Mouse (Mus musculus) hindbrain, embryonic 11.5 days (tissue): ENCODE results near the gene Mapkap1. TPM values are rescaled to one million over a fixed set of nuclear protein-coding genes. Genes with fewer than 3 reads are reported as not detected.

Experiments used
- ATAC-seq: fragments of 200-750 bp; cut with Nextera tagmentation; 2 replicates; pipeline ENCODE4 v1.8.0; 2017; ENCODE audit warnings: mild to moderate bottlenecking, moderate TSS enrichment, moderate library complexity; ENCODE audit not compliant: low FRiP score
- DNase-seq: peaks from one replicate; pipeline ENCODE4 v3.0.0-alpha.2; 2015; ENCODE audit warnings: low spot score
- H3K27ac ChIP-seq: fragments of 300-500 bp; sonication (generic); 2 replicates; pipeline ENCODE4 v1.5.1; 2014; ENCODE audit warnings: mild to moderate bottlenecking, low read depth, low read length
- H3K27me3 ChIP-seq: fragments of 300-500 bp; sonication (generic); 2 replicates; pipeline ENCODE4 v1.6.1; 2014; ENCODE audit warnings: mild to moderate bottlenecking, low read length, moderate library complexity, mixed read lengths; ENCODE audit not compliant: control insufficient read depth, insufficient read depth
- H3K36me3 ChIP-seq: fragments of 300-500 bp; sonication (generic); 2 replicates; pipeline ENCODE4 v1.6.1; 2014; ENCODE audit warnings: mild to moderate bottlenecking, low read length, moderate library complexity, mixed read lengths; ENCODE audit not compliant: control insufficient read depth, insufficient read depth
- H3K4me1 ChIP-seq: fragments of 300-500 bp; sonication (generic); replicated peaks from 2 replicates; pipeline ENCODE4 v1.6.1; 2014; ENCODE audit warnings: low read length, mixed read lengths; ENCODE audit not compliant: control insufficient read depth, insufficient read depth
- H3K4me2 ChIP-seq: fragments of 300-500 bp; sonication (generic); replicated peaks from 2 replicates; pipeline ENCODE4 v1.6.1; 2014; ENCODE audit warnings: mild to moderate bottlenecking, low read depth, low read length
- H3K4me3 ChIP-seq: fragments of 300-500 bp; sonication (generic); 2 replicates; pipeline ENCODE4 v1.5.1; 2014; ENCODE audit warnings: low read depth, low read length
- H3K9ac ChIP-seq: fragments of 300-500 bp; sonication (generic); 2 replicates; pipeline ENCODE4 v1.6.1; 2014; ENCODE audit warnings: low read depth, low read length
- H3K9me3 ChIP-seq: fragments of 300-500 bp; sonication (generic); 2 replicates; pipeline ENCODE4 v1.6.1; 2016; ENCODE audit warnings: low read length; ENCODE audit not compliant: control insufficient read depth
- WGBS: fragments of 180-500 bp; shearing (Covaris S2); extraction: QIAGEN DNeasy Blood & Tissue Kit; methylation state at CpG from one replicate; pipeline ENCODE4 v1.1.7; 2014; 5-methylcytosine and 5-hydroxymethylcytosine counted together
- polyA plus RNA-seq: library from polyadenylated mRNA; unstranded; fragments of >200 nt; fragmentation: Nextera tagmentation; extraction: Ambion mirVana; gene quantifications from 2 replicates; pipeline ENCODE4 v1.2.1, GENCODE M21; 2014

The Mapkap1 gene
- polyA plus RNA-seq, 1 experiment from 2014 or later: 101 TPM

DNA sequence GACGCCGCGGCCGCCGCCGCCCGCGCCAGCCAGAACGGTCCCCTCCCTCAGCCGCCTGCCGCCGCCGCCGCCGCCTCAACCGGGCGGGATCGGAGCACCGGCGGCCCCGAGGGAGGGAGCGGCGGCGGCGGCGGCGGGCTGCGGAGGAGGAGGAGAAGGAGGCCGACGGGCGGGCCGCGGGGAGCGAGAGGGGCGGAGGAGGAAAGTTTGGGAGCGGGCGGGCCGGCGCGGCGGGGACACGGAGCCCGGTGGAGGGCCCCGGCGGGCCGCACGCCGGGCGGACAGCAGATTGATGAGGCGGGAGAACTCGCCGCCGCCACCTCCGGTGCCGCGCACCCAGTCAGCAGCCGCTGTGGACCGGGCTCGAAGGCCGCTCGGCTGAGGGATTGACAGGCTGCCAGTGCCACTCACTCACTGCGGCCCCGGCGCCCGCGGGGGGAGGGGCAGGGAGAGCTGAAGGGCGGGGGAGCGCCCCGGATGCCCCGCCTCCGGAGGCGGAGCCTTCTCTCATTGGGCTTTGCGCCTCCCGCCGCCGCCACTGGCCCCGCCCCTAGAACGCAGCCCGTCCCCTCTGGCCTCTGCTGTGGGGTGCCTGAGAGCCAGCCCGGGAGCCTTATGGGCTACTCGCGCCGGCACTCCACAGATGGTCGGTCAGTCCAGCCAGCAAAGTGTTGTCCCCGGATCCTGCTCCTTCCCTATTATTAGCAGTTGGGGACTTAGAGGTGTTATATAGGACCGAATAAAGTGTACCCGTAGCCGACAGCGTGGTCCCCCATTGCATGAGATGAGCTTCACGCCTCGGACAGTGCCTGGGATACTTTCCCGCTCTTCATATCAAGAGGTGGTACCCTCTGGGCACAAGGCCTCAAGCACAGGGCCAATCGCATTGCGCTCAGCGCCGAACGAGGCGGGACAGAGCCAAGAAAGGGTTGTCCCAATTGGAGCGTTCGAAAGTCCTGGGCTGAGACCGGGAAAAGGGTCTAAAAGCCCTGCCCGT, 34.0 kb upstream of the Mapkap1 start, which contains the start of gene Pbx3:
Pbx3 (minus strand) TSS at position 838 of the 997 bp plus-strand sequence.
- Histone ChIP-seq H3K27me3 (no peaks in the 10 kb centered on the region), H3K4me1 (no peaks in the 10 kb centered on the region), H3K9me3 (no peaks in the 10 kb centered on the region), H3K4me2 (peak within 1 kb of the TSS; percentile 72), H3K4me3 (peak within 1 kb of the TSS; percentile 95), H3K36me3 (no peaks in the 10 kb centered on the region), H3K9ac (peak within 1 kb of the TSS; percentile 99), H3K27ac (peak within 1 kb of the TSS; percentile 99)
- DNase-seq: peak; percentile 99
- WGBS: under 1% methylated on average over 55 of the region's 102 CpGs
- ATAC-seq: peak; percentile 94

DNA sequence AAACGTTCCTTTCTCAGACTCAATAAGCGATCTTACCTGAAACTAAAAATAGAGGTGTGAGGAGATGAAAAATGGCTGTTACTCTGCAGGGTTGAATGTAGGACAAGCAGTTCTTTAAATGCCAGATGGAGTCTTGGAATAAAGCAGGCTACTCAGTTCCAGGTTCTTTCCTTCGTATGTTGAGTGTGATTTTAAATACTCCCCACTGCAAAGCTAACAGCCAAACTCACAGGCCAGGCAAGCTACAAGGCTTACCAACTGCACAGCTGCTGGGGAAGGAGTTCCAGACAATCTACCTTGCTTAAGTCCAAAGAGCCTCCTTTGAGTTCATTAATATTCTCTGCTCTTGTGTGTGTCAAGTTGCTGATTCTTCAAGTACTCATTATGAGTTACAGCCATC, 32.7 kb upstream of the Mapkap1 start:
- WGBS: 44% methylated on average over 3 of the region's 3 CpGs
- Histone ChIP-seq H3K4me2 (no peak overlapping the region), H3K9me3 (no peaks in the 10 kb centered on the region), H3K27ac (no peak overlapping the region), H3K27me3 (no peaks in the 10 kb centered on the region), H3K9ac (no peak overlapping the region), H3K4me3 (no peak overlapping the region), H3K4me1 (no peaks in the 10 kb centered on the region), H3K36me3 (no peaks in the 10 kb centered on the region)
- no peak for DNase-seq
- no peak for ATAC-seq

DNA sequence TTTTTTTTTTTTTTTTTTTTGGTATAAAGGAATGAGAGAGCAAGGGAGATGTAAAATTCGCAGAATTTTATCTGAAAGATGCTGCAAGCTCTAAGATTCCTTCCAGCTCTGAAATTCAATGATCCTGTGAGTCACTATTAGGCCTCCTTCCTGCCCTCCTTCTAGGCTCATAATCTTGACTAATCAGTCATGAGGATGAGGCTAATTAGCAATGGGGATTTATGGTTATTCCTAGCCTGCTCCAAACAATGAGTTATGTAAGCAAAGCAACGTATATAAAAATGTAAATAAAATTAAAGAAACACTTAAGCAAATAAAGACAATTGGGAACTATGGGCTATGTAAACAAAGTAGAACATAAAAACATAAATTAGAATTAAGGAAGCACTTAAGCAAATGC, 32.2 kb upstream of the Mapkap1 start:
- Histone ChIP-seq H3K4me2 (no peak overlapping the region), H3K9me3 (no peaks in the 10 kb centered on the region), H3K36me3 (no peaks in the 10 kb centered on the region), H3K27ac (no peak overlapping the region), H3K27me3 (no peaks in the 10 kb centered on the region), H3K4me3 (no peak overlapping the region), H3K9ac (no peak overlapping the region), H3K4me1 (no peaks in the 10 kb centered on the region)
- 85% methylated on average over 2 of the region's 2 CpGs for WGBS
- DNase-seq (no peak), ATAC-seq (no peak)

DNA sequence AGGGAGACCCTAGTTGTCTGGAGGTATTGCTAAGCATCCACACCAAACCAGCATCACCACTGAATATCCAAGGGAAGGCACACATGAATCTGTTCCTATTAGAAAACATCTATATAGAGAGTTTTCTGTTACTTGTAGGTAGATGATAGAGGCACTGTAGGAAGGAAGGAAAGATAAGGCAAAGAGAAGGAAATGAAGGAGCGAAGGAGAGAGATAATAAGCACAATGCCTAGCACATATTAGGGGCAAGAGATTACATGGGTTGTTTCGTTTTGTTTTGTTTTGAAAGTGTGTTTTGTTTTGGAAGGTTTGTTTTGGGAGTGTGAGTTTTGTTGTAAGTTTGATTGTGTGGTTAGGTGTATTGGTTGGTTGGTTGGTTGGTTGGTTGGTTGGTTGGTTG, 27.6 kb upstream of the Mapkap1 start:
- no peaks in the 10 kb centered on the region for H3K9me3 ChIP-seq

DNA sequence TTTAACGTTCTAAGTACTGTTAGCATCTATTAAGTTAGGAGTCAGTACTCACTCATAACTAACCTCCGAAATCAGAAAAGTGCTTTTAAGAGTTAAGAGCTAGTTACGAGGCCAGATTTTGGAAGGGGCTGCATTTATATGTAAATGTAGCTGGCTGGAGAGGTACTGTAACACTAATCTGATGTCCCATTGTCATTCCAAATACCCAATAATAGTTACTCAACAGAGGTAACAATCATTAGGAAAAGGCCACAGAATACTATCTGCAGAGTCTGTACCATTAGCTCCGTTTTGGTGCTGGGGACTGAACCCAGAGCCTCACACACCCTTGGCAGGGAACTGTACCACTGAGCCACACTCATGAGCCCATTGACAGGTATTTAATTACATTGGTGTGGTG, 7.0 kb upstream of the Mapkap1 start:
- ATAC-seq: no peak
- Histone ChIP-seq H3K9me3 (no peaks in the 10 kb centered on the region), H3K27me3 (no peaks in the 10 kb centered on the region), H3K9ac (no peak overlapping the region), H3K4me1 (no peaks in the 10 kb centered on the region), H3K27ac (no peak overlapping the region), H3K4me2 (no peak overlapping the region), H3K4me3 (no peak overlapping the region), H3K36me3 (no peaks in the 10 kb centered on the region)
- 50% methylated on average over 4 of the region's 4 CpGs for WGBS
- no peak for DNase-seq

More for the DNA sequence above, 27.6 kb upstream of the Mapkap1 start:
- Histone ChIP-seq H3K4me2 (no peak overlapping the region), H3K4me3 (no peak overlapping the region), H3K27me3 (no peaks in the 10 kb centered on the region), H3K4me1 (no peaks in the 10 kb centered on the region), H3K27ac (no peak overlapping the region), H3K9ac (no peak overlapping the region), H3K36me3 (no peaks in the 10 kb centered on the region)
- no peak for DNase-seq
- 94% methylated on average over 2 of the region's 2 CpGs for WGBS
- no peak for ATAC-seq

DNA sequence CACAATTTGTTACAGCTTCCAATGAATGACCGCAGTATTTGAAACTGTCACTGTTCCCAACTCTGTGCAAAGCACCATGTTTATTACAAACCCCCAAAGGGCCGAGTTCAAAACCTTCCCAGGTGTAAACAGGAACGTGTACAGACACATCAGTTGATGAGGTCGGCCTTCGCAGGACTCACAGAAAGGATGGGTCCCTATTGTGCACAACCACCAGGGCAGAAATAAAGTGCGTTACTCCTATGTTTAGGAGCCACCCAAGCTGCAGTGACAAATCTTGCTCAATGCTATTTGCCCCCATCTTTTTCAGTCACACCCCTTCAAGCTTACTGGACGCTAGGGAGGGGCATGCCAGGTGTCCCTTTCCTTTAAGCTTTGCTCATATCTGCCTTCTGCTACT, 1.0 kb downstream of the Mapkap1 start:
- no peak for ATAC-seq
- H3K27ac ChIP-seq: no peak overlapping the region
- 38% methylated on average over 7 of the region's 7 CpGs for WGBS

DNA sequence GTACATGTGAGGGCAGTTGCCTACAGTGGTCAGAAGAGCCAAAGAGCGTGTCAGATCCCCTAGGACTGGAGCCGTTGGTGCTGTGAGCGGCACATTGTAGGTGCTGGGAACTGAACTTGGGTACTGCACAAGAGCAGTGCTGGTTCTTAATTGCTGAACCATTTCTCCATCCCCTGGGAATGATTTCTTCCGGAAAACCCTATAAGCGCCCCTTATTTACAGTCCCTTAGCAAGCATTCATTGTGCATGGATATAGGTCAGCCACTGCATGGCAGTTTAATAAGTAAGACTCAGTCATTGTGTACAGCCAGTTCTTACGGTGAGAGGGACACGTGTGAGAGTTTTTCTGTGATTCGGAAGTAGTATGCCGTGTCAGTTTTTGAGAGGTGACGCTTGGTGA, 1.8 kb downstream of the Mapkap1 start:
- no peak for DNase-seq
- Histone ChIP-seq H3K4me1 (no peaks in the 10 kb centered on the region; the same call in 1 of the 2 replicates), H3K4me2 (no peak overlapping the region), H3K27ac (no peak overlapping the region), H3K4me3 (no peak overlapping the region), H3K9ac (no peak overlapping the region), H3K9me3 (no peaks in the 10 kb centered on the region), H3K27me3 (no peaks in the 10 kb centered on the region), H3K36me3 (no peaks in the 10 kb centered on the region)
- 95% methylated on average over 10 of the region's 10 CpGs for WGBS
- no peak for ATAC-seq

More for the DNA sequence above, 1.0 kb downstream of the Mapkap1 start:
- no peak for DNase-seq
- no peaks in the 10 kb centered on the region for H3K9me3 ChIP-seq
- H3K9ac ChIP-seq: no peak overlapping the region
- peak overlapping the region; percentile 73 for H3K4me3 ChIP-seq
- H3K4me2 ChIP-seq: peak overlapping the region; percentile 59
- H3K36me3 ChIP-seq: no peaks in the 10 kb centered on the region
- H3K27me3 ChIP-seq: no peaks in the 10 kb centered on the region
- H3K4me1 ChIP-seq: no peaks in the 10 kb centered on the region; the same call in 1 of the 2 replicates

DNA sequence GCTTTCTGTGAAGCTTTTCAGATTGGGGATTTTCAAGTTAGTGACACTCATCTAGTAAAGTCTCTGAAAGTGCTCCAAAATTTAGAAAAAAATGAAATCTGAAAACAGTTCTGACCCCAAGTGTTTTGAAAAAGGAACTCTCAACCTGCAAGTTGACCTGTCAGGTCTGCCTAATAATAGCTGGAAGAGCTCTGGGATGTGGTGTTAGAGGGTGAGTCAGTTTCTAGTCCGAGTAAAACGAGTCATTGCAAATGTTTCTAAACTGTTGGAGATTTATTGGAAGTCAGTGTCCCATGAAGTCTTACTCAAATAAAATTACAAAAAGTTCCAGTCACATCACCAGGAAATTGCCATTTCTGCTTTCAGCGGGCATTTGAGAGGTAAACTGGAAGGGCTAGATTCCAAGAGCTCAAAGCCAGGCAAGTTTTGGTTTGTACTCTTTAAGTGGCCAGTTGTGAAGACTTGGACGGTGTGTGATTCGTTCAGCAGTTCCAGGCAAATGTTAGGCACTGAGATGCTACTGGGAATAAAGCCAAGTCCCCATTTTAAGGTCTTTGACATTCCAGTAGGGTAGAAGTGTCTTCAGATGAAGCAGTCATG, 3.3 kb downstream of the Mapkap1 start:
- Histone ChIP-seq H3K36me3 (no peaks in the 10 kb centered on the region), H3K9ac (no peak overlapping the region), H3K9me3 (no peaks in the 10 kb centered on the region), H3K27me3 (no peaks in the 10 kb centered on the region), H3K4me2 (no peak overlapping the region), H3K4me3 (no peak overlapping the region), H3K4me1 (no peaks in the 10 kb centered on the region; the same call in 1 of the 2 replicates), H3K27ac (no peak overlapping the region)
- WGBS: 89% methylated on average over 5 of the region's 5 CpGs
- ATAC-seq: no peak
- no peak for DNase-seq
